Mouse (Mus musculus) embryonic facial prominence, embryonic 11.5 days (tissue): ENCODE data around the gene Mrm1. TPM values are rescaled to one million over a fixed set of nuclear protein-coding genes. Genes with fewer than 3 reads are reported as not detected.

Source experiments
- ATAC-seq: fragments of 200-750 bp; cut with Nextera tagmentation; replicated peaks from 2 replicates; pipeline ENCODE4 v1.8.0; 2017; ENCODE audit warnings: low read depth; ENCODE audit not compliant: insufficient number of reproducible peaks, low FRiP score, low TSS enrichment
- DNase-seq: peaks from one replicate; pipeline ENCODE4 v3.0.0-alpha.2; 2015; ENCODE audit warnings: low spot score
- H3K27ac ChIP-seq: fragments of 300-500 bp; sonication (generic); replicated peaks from 2 replicates; pipeline ENCODE4 v1.5.1; 2014; ENCODE audit warnings: mild to moderate bottlenecking, low read depth, low read length, control low read depth
- H3K27me3 ChIP-seq: fragments of 300-500 bp; sonication (generic); 2 replicates; pipeline ENCODE4 v1.6.1; 2014; ENCODE audit warnings: mild to moderate bottlenecking, low read length, moderate library complexity, mixed read lengths; ENCODE audit not compliant: control insufficient read depth, insufficient read depth
- H3K36me3 ChIP-seq: fragments of 300-500 bp; sonication (generic); replicated peaks from 2 replicates; pipeline ENCODE4 v1.6.1; 2014; ENCODE audit warnings: low read depth, mild to moderate bottlenecking, low read length, moderate library complexity, mixed read lengths; ENCODE audit not compliant: control insufficient read depth, insufficient read depth
- H3K4me1 ChIP-seq: fragments of 300-500 bp; sonication (generic); 2 replicates; pipeline ENCODE4 v1.6.1; 2014; ENCODE audit warnings: low read length, mixed read lengths; ENCODE audit not compliant: control insufficient read depth, insufficient read depth
- H3K4me2 ChIP-seq: fragments of 300-500 bp; sonication (generic); 2 replicates; pipeline ENCODE4 v1.6.1; 2014; ENCODE audit warnings: low read depth, mild to moderate bottlenecking, control low read depth, low read length, moderate library complexity
- H3K4me3 ChIP-seq: fragments of 300-500 bp; sonication (generic); 2 replicates; pipeline ENCODE4 v1.5.1; 2014; ENCODE audit warnings: low read depth, low read length, control low read depth
- H3K9ac ChIP-seq: fragments of 300-500 bp; sonication (generic); replicated peaks from 2 replicates; pipeline ENCODE4 v1.6.1; 2014; ENCODE audit warnings: mild to moderate bottlenecking, control low read depth, low read length
- H3K9me3 ChIP-seq: fragments of 300-500 bp; sonication (generic); replicated peaks from 2 replicates; pipeline ENCODE4 v1.6.1; 2016; ENCODE audit warnings: mild to moderate bottlenecking, low read length, inconsistent platforms, mixed read lengths; ENCODE audit not compliant: control insufficient read depth
- WGBS: fragments of 180-500 bp; shearing (Covaris S2); extraction: QIAGEN DNeasy Blood & Tissue Kit; methylation state at CpG from one replicate; pipeline ENCODE4 v1.1.7; 2014; 5-methylcytosine and 5-hydroxymethylcytosine counted together
- polyA plus RNA-seq: library from polyadenylated mRNA; unstranded; fragments of >200 nt; fragmentation: Nextera tagmentation; extraction: Ambion mirVana; gene quantifications from 2 replicates; pipeline ENCODE4 v1.2.1, GENCODE M21; 2014

Mrm1 gene
- polyA plus RNA-seq, 1 experiment from 2014 or later = 9.9 TPM

DNA sequence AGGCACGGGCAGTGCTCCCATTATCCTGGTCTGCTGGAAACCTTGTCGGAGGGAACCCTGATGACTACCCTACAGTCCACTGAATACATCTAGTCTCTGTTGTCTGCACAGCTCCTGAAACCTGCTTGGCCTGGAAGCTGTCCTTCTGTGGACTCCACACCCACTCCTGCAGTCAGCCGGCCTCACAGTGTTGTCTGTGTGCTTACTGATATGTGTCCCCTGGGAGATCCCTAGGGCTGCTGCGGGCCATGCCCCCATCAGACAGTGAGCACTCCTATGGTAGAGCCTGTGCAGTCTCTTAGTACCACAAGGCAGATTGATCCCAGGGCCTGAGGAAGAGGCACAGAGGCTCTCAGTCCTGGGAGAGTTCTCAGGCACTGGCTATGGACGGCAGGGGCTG lies 3.2 kb upstream of the Mrm1 start:
- Histone ChIP-seq H3K4me2 (no peak overlapping the region), H3K36me3 (no peaks in the 10 kb centered on the region), H3K27me3 (no peaks in the 10 kb centered on the region), H3K9ac (no peak overlapping the region), H3K27ac (no peak overlapping the region), H3K4me1 (0 out of 2 replicates have a peak, but pooled peaks cover 2% of the 10 kb centered on the region), H3K9me3 (no peaks in the 10 kb centered on the region), H3K4me3 (no peak overlapping the region)
- DNase-seq (no peak), ATAC-seq (no peak)
- WGBS = 85% methylated on average over 5 of the region's 5 CpGs

- H3K9me3 ChIP-seq = no peaks in the 10 kb centered on the region
- DNase-seq = no peak
- no peak for ATAC-seq
- no peak overlapping the region for H3K27ac ChIP-seq
- H3K9ac ChIP-seq = no peak overlapping the region
- H3K27me3 ChIP-seq = no peaks in the 10 kb centered on the region
- WGBS = 83% methylated on average over 9 of the region's 9 CpGs
- no peak overlapping the region for H3K4me2 ChIP-seq
- H3K4me3 ChIP-seq = no peak overlapping the region
- no peaks in the 10 kb centered on the region for H3K36me3 ChIP-seq
- H3K4me1 ChIP-seq = 0 out of 2 replicates have a peak, but pooled peaks cover 2% of the 10 kb centered on the region
Measured at GRCm38 (mm10) chr11:84821131-84821770, 1.9 kb upstream of the Mrm1 start.

DNA sequence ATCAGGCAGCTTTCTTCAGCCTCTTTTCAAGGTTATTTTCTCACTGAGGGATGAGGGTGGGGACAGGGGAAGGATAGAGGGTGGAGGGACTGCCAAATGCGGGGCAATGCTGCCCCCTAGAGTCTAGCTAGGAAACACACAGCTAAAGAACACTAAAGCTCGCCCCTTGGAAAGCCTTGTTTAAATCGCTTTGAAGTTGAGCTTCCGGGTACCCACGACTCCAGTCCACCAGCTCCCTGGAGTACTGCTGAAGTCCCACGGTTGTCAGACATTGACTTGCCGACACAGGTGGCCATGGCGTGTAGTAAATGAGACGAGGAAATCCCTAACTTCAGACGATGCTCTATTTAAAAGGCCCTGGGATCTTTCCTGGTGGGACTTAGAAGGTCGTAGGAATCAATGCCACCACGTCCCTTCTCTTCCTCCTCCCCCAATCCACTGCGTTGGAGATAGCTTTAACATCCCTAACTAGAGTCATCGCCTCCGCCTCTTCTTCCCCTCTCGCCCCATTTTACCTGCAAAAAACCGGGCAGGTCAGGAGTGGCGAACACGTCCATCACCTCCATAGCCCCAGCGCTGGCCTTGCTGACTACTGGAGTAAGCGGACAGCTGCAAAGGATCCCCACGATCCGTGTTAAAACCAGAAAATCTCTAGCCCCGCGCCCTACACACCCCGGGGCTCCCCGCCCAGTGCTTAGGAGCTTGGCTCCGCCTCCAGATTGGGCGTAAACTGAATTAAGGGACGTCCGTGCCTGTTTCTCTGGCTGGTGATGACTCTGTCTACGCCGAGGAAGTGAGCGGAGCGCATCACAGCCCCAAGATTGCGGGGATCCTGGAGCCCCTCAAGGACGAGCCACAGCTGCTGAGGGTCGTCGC lies 992 bp downstream of the Mrm1 start:
- H3K9me3 ChIP-seq = no peaks in the 10 kb centered on the region
- H3K4me3 ChIP-seq = peak overlapping the region; percentile 62
- ATAC-seq (peak; percentile 61), DNase-seq (peak; percentile 84)
- WGBS = under 1% methylated on average over 39 of the region's 39 CpGs
- H3K4me1 ChIP-seq = 0 out of 2 replicates have a peak, but pooled peaks cover 2% of the 10 kb centered on the region
- H3K36me3 ChIP-seq = no peaks in the 10 kb centered on the region
- no peaks in the 10 kb centered on the region for H3K27me3 ChIP-seq
- H3K9ac ChIP-seq = peak overlapping the region; percentile 68
- H3K4me2 ChIP-seq = peak overlapping the region; percentile 88
- no peak overlapping the region for H3K27ac ChIP-seq

GRCm38 (mm10) chr11:84817362-84817761 lies 2.0 kb downstream of the Mrm1 start:
- DNase-seq = no peak
- Histone ChIP-seq H3K36me3 (no peaks in the 10 kb centered on the region), H3K27ac (no peak overlapping the region), H3K9ac (no peak overlapping the region), H3K9me3 (no peaks in the 10 kb centered on the region), H3K27me3 (no peaks in the 10 kb centered on the region), H3K4me3 (no peak overlapping the region), H3K4me2 (no peak overlapping the region), H3K4me1 (0 out of 2 replicates have a peak, but pooled peaks cover 2% of the 10 kb centered on the region)
- ATAC-seq = no peak
- 81% methylated on average over 6 of the region's 6 CpGs for WGBS

- Histone ChIP-seq H3K9ac (no peak overlapping the region), H3K27me3 (no peaks in the 10 kb centered on the region), H3K4me2 (no peak overlapping the region), H3K36me3 (no peaks in the 10 kb centered on the region), H3K4me3 (no peak overlapping the region), H3K4me1 (no peaks in the 10 kb centered on the region), H3K9me3 (no peaks in the 10 kb centered on the region), H3K27ac (no peak overlapping the region)
- 54% methylated on average over 13 of the region's 13 CpGs for WGBS
- ATAC-seq = no peak; the same call in 1 of the 2 replicates
- peak; percentile 88 for DNase-seq
Measured at GRCm38 (mm10) chr11:84813724-84814510, 5.4 kb downstream of the Mrm1 start.

DNA sequence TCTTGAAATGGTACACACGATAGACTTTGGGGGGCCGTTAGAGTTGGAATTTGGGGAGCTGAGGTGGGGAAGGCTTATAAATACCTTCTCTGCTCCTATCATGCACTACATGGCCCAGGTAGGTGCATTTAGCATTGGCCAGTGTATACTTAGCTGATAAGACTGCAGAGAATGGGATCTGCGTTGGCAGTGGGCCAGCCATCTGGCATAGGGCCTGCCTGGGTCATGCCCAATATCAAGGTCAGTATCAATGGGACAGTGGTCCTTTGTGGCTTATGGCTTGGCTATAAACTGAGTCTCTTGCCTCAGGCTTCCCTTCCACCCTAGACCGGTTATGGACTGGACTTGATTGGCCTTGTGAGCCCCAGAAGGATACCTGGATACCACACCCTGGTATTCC lies 14.9 kb downstream of the Mrm1 start:
- H3K27me3 ChIP-seq = no peaks in the 10 kb centered on the region
- no peak overlapping the region for H3K9ac ChIP-seq
- no peaks in the 10 kb centered on the region for H3K4me1 ChIP-seq
- no peaks in the 10 kb centered on the region for H3K36me3 ChIP-seq
- H3K4me2 ChIP-seq = no peak overlapping the region
- no peak overlapping the region for H3K4me3 ChIP-seq
- H3K27ac ChIP-seq = no peak overlapping the region
- no peak for ATAC-seq
- 91% methylated on average over 4 of the region's 4 CpGs for WGBS
- H3K9me3 ChIP-seq = no peaks in the 10 kb centered on the region
- no peak for DNase-seq

- Histone ChIP-seq H3K4me1 (no peaks in the 10 kb centered on the region), H3K4me3 (no peak overlapping the region), H3K9me3 (no peaks in the 10 kb centered on the region), H3K36me3 (no peaks in the 10 kb centered on the region), H3K4me2 (no peak overlapping the region), H3K9ac (no peak overlapping the region), H3K27me3 (no peaks in the 10 kb centered on the region), H3K27ac (no peak overlapping the region)
- 17% methylated on average over 21 of the region's 21 CpGs for WGBS
- DNase-seq (peak; percentile 92), ATAC-seq (no peak; the same call in 1 of the 2 replicates)
Measured at GRCm38 (mm10) chr11:84797627-84798353, 21.5 kb downstream of the Mrm1 start.
